Mouse (Mus musculus): ENCODE data around the gene 4930519G04Rik. TPM values are rescaled to one million over a fixed set of nuclear protein-coding genes. Genes with fewer than 3 reads are reported as not detected.
"Not testable (repeated sequence)": the region's sequence is repeated elsewhere in the genome, so short reads cannot be mapped to it uniquely, and the experiment has no call there.

Gene 4930519G04Rik
- polyA plus RNA-seq, 1 experiment from 2014 or later, result not detected

DNA sequence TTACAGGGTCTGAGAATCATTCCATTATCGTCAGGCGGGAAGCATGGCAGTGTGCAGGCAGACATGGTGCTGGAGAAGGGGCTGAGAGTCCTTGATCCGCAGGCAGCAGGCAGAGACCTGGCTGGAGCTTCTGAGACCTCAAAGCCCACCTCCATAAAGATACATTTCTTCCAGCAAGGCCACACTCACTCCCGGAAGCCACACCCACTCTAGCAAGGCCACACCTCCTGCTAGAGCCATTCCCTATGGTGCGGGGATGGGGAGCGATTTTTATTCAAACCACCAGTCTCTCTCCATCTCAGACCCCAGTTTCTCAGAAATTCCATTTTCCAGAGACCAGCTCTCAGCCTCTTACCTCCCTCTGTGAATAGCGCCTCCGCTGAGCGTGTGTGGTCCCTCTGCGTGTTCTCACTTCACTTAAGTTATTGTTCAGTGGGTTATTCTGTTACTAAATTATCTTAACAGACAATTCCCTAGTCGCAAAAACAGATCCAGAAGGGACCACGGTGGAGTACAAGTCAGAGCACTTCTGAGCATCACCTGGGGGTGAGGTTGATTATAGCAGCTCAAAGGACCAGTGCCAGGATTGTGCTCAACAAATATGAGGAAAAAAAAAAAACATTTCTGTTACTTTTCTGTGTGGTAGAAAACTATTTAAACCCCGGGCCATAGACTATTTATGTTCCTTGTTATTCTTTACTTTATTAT is 55.3 kb downstream of the 4930519G04Rik start:
- H3K4me2 ChIP-seq, result 0 out of 2 replicates have a peak overlapping the region, but pooled peaks have one; percentile 3
- 51% methylated on average over 13 of the region's 13 CpGs for WGBS
- no peak overlapping the region for H3K27ac ChIP-seq (ENCODE audit: poor library complexity, severe bottlenecking)

DNA sequence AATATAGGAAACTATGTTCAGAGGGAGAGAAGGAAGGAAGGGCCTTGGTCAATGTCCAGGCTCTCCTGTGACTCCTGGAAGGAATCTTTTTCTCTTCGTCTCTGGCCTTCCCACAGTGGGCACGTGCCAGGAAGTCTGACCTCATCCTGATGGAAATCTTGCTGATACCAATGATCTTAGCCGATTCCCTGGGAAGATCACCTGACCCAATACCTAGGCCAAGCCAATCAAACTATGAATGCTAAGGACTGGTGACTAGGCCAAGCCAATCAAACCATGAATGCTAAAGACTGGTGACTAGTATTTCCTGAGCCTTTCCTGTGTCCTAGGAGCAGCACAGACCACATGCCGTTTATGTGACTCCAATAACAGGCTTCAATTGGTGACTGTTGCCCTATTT is 60.2 kb downstream of the 4930519G04Rik start:
- Histone ChIP-seq H3K27me3 (replicated peaks) (no peaks in the 10 kb centered on the region), H3K4me3 (no peak overlapping the region), H3K27ac (ENCODE audit: poor library complexity, severe bottlenecking) (no peak overlapping the region), H3K9ac (no peak overlapping the region), H3K4me2 (no peak overlapping the region), H3K4me1 (replicated peaks) (peaks cover 7% of the 10 kb centered on the region; the same call in 1 of the 2 replicates), H3K9me3 (replicated peaks) (no peaks in the 10 kb centered on the region), H3K36me3 (no peaks in the 10 kb centered on the region)
- no peak for ATAC-seq (ENCODE audit: insufficient number of reproducible peaks, low FRiP score)
- WGBS, result 59% methylated on average over 4 of the region's 4 CpGs

More for the DNA sequence above, 55.3 kb downstream of the 4930519G04Rik start:
- ATAC-seq (ENCODE audit: insufficient number of reproducible peaks, low FRiP score), result no peak
- Histone ChIP-seq H3K36me3 (no peaks in the 10 kb centered on the region), H3K4me1 (replicated peaks) (no peaks in the 10 kb centered on the region), H3K4me3 (no peak overlapping the region), H3K9me3 (replicated peaks) (no peaks in the 10 kb centered on the region), H3K27me3 (replicated peaks) (no peaks in the 10 kb centered on the region), H3K9ac (no peak overlapping the region)

GRCm38 (mm10) chr5:114914855-114915254 is 61.4 kb downstream of the 4930519G04Rik start:
- ATAC-seq (ENCODE audit: insufficient number of reproducible peaks, low FRiP score), result no peak
- no peaks in the 10 kb centered on the region for H3K27me3 ChIP-seq (replicated peaks)
- peaks cover 7% of the 10 kb centered on the region; the same call in 1 of the 2 replicates for H3K4me1 ChIP-seq (replicated peaks)
- H3K36me3 ChIP-seq, result no peaks in the 10 kb centered on the region
- no peak overlapping the region for H3K4me3 ChIP-seq
- H3K27ac ChIP-seq (ENCODE audit: poor library complexity, severe bottlenecking), result no peak overlapping the region
- 65% methylated on average over 8 of the region's 8 CpGs for WGBS
- no peak overlapping the region for H3K4me2 ChIP-seq
- H3K9me3 ChIP-seq (replicated peaks), result no peaks in the 10 kb centered on the region
- no peak overlapping the region for H3K9ac ChIP-seq

DNA sequence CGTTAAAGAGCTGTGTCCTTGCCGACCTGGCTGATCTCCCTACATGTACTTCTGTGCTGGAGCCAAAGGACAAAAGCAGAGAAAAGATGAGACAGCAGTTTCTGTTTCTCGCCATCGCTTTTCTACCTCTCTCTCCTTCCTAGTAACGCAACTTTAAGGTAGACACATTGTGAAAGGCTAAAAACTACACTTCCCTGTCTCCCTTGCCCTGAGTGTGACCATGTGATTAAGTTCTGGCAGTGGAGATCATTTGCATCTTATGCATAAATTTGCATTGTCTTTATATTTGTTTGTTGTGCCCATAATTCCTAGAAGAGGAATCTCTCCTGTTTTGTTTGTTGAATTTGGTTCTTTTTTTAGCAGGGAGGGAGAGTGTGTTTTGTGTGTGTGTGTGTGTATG is 62.4 kb downstream of the 4930519G04Rik start:
- H3K27ac ChIP-seq (ENCODE audit: poor library complexity, severe bottlenecking), result no peak overlapping the region
- no peak overlapping the region for H3K9ac ChIP-seq
- no peak overlapping the region for H3K4me2 ChIP-seq
- peaks cover 7% of the 10 kb centered on the region; the same call in 1 of the 2 replicates for H3K4me1 ChIP-seq (replicated peaks)
- no peaks in the 10 kb centered on the region for H3K27me3 ChIP-seq (replicated peaks)
- no peaks in the 10 kb centered on the region for H3K9me3 ChIP-seq (replicated peaks)
- H3K4me3 ChIP-seq, result no peak overlapping the region
- ATAC-seq (ENCODE audit: insufficient number of reproducible peaks, low FRiP score), result no peak
- H3K36me3 ChIP-seq, result no peaks in the 10 kb centered on the region
- 77% methylated on average over 5 of the region's 5 CpGs for WGBS

- Histone ChIP-seq H3K9me3 (replicated peaks) (no peaks in the 10 kb centered on the region), H3K36me3 (no peaks in the 10 kb centered on the region), H3K27me3 (replicated peaks) (no peaks in the 10 kb centered on the region), H3K4me2 (no peak overlapping the region), H3K27ac (ENCODE audit: poor library complexity, severe bottlenecking) (no peak overlapping the region), H3K9ac (no peak overlapping the region), H3K4me1 (replicated peaks) (peaks cover 7% of the 10 kb centered on the region; the same call in 1 of the 2 replicates), H3K4me3 (no peak overlapping the region)
- no peak for ATAC-seq (ENCODE audit: insufficient number of reproducible peaks, low FRiP score)
- WGBS, result 81% methylated on average over 4 of the region's 4 CpGs
These were observed 63.3 kb downstream of the 4930519G04Rik start for GRCm38 (mm10) chr5:114916777-114917176.

GRCm38 (mm10) chr5:114917357-114917756 is 63.9 kb downstream of the 4930519G04Rik start:
- 89% methylated on average over 5 of the region's 5 CpGs for WGBS
- H3K27ac ChIP-seq (ENCODE audit: poor library complexity, severe bottlenecking); ATAC-seq (ENCODE audit: insufficient number of reproducible peaks, low FRiP score); H3K4me1 ChIP-seq (replicated peaks); H3K4me2 ChIP-seq; H3K9ac ChIP-seq; H3K27me3 ChIP-seq (replicated peaks); H3K4me3 ChIP-seq; H3K36me3 ChIP-seq; H3K9me3 ChIP-seq (replicated peaks): not testable (repeated sequence)

GRCm38 (mm10) chr5:114921551-114922365 is 68.3 kb downstream of the 4930519G04Rik start:
- H3K9ac ChIP-seq, result no peak overlapping the region
- no peaks in the 10 kb centered on the region for H3K9me3 ChIP-seq (replicated peaks)
- 68% methylated on average over 19 of the region's 19 CpGs for WGBS
- no peak overlapping the region for H3K4me3 ChIP-seq
- H3K4me1 ChIP-seq (replicated peaks), result peaks cover 6% of the 10 kb centered on the region
- H3K36me3 ChIP-seq, result no peaks in the 10 kb centered on the region
- no peak overlapping the region for H3K27ac ChIP-seq (ENCODE audit: poor library complexity, severe bottlenecking)
- H3K4me2 ChIP-seq, result no peak overlapping the region
- no peak for ATAC-seq (ENCODE audit: insufficient number of reproducible peaks, low FRiP score)
- H3K27me3 ChIP-seq (replicated peaks), result no peaks in the 10 kb centered on the region

GRCm38 (mm10) chr5:114922366-114922731 is 68.9 kb downstream of the 4930519G04Rik start:
- Histone ChIP-seq H3K4me2 (no peak overlapping the region), H3K36me3 (no peaks in the 10 kb centered on the region), H3K9ac (no peak overlapping the region), H3K27me3 (replicated peaks) (no peaks in the 10 kb centered on the region), H3K4me1 (replicated peaks) (peaks cover 6% of the 10 kb centered on the region), H3K4me3 (no peak overlapping the region), H3K27ac (ENCODE audit: poor library complexity, severe bottlenecking) (no peak overlapping the region), H3K9me3 (replicated peaks) (no peaks in the 10 kb centered on the region)
- ATAC-seq (ENCODE audit: insufficient number of reproducible peaks, low FRiP score), result peak; percentile 71; the same call in 1 of the 2 replicates
- WGBS, result 60% methylated on average over 10 of the region's 10 CpGs

GRCm38 (mm10) chr5:114922998-114923473 is 69.6 kb downstream of the 4930519G04Rik start, which contains the start of gene Oasl1:
Gene Oasl1, plus strand, starts transcription at chr5:114923240.
- peak; percentile 61; the same call in 1 of the 2 replicates for ATAC-seq (ENCODE audit: insufficient number of reproducible peaks, low FRiP score)
- no peak within 1 kb of the TSS for H3K27ac ChIP-seq (ENCODE audit: poor library complexity, severe bottlenecking)
- H3K4me2 ChIP-seq, result peak within 1 kb of the TSS; percentile 52
- peak within 1 kb of the TSS; percentile 24 for H3K4me3 ChIP-seq
- H3K27me3 ChIP-seq (replicated peaks), result no peaks in the 10 kb centered on the region
- no peaks in the 10 kb centered on the region for H3K36me3 ChIP-seq
- no peaks in the 10 kb centered on the region for H3K9me3 ChIP-seq (replicated peaks)
- no peak within 1 kb of the TSS for H3K9ac ChIP-seq
- peaks cover 6% of the 10 kb centered on the region for H3K4me1 ChIP-seq (replicated peaks)
- WGBS, result 50% methylated on average over 15 of the region's 15 CpGs

- no peaks in the 10 kb centered on the region for H3K27me3 ChIP-seq (replicated peaks)
- no peak for ATAC-seq (ENCODE audit: insufficient number of reproducible peaks, low FRiP score)
- H3K4me1 ChIP-seq (replicated peaks), result peaks cover 6% of the 10 kb centered on the region
- 68% methylated on average over 1 of the region's 1 CpGs for WGBS
- H3K9ac ChIP-seq, result no peak overlapping the region
- H3K36me3 ChIP-seq, result no peaks in the 10 kb centered on the region
- no peak overlapping the region for H3K4me3 ChIP-seq
- no peak overlapping the region for H3K27ac ChIP-seq (ENCODE audit: poor library complexity, severe bottlenecking)
- H3K9me3 ChIP-seq (replicated peaks), result no peaks in the 10 kb centered on the region
- no peak overlapping the region for H3K4me2 ChIP-seq
These were observed 72.8 kb downstream of the 4930519G04Rik start for GRCm38 (mm10) chr5:114926153-114926684.

DNA sequence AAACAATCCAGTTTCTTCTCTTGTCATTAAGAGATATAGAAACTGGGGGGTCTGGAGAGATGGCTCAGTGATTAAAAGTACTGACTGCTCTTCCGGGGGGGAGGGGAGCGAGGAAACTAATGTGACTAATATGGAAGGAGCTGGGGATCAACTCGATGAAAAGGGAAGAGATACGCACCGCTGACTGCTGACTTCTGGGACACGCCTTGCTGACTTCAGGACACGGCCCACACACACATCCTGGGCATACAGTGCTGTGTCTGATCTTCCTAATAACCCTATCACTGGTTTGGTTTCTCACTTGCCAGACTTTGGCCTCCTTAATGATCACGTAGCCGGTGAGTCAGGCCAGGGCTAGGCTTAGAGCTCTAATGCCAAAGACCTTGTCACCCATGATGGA is 73.3 kb downstream of the 4930519G04Rik start:
- Histone ChIP-seq H3K27ac (ENCODE audit: poor library complexity, severe bottlenecking) (no peak overlapping the region), H3K4me1 (replicated peaks) (peaks cover 6% of the 10 kb centered on the region), H3K9me3 (replicated peaks) (no peaks in the 10 kb centered on the region), H3K27me3 (replicated peaks) (no peaks in the 10 kb centered on the region), H3K36me3 (no peaks in the 10 kb centered on the region), H3K9ac (no peak overlapping the region), H3K4me2 (no peak overlapping the region), H3K4me3 (no peak overlapping the region)
- no peak for ATAC-seq (ENCODE audit: insufficient number of reproducible peaks, low FRiP score)
- WGBS, result 75% methylated on average over 9 of the region's 9 CpGs
